Mouse (Mus musculus) CH12.LX (cell line): ENCODE results near the gene Dnaaf1. TPM values are rescaled to one million over a fixed set of nuclear protein-coding genes. Genes with fewer than 3 reads are reported as not detected.

Source experiments
- DNase-seq: peaks from one replicate; pipeline ENCODE4 v3.0.0-alpha.2; 2013; ENCODE audit errors: extremely low read depth
- H3K27ac ChIP-seq: 2 replicates; pipeline ENCODE4 v1.5.1; 2012; ENCODE audit warnings: low read depth, mild to moderate bottlenecking, control low read depth, moderate library complexity; ENCODE audit not compliant: insufficient read depth
- H3K27me3 ChIP-seq: replicated peaks from 2 replicates; pipeline ENCODE3; 2012; ENCODE audit warnings: inconsistent platforms
- H3K36me3 ChIP-seq, 2 experiments: replicated peaks in 1 of 2; 2 replicates each; pipeline versions ENCODE3 to v1.6.1; 2012; ENCODE audit warnings: inconsistent platforms in 1 of 2, low read length in 1 of 2, mild to moderate bottlenecking in 1 of 2, mixed read lengths in 1 of 2, moderate library complexity in 1 of 2; ENCODE audit not compliant: control insufficient read depth in 1 of 2, insufficient read depth in 1 of 2
- H3K4me1 ChIP-seq, 2 experiments: 2 replicates each; pipeline ENCODE4 v1.6.1; 2012; ENCODE audit warnings: inconsistent platforms in 1 of 2, moderate library complexity in 1 of 2; ENCODE audit not compliant: insufficient read depth in 2 of 2, control insufficient read depth in 1 of 2
- H3K4me2 ChIP-seq: 2 replicates; pipeline ENCODE4 v1.6.1; 2012; ENCODE audit warnings: low read depth, mild to moderate bottlenecking, control low read depth; ENCODE audit not compliant: poor library complexity, insufficient read depth, severe bottlenecking
- H3K4me3 ChIP-seq, 3 experiments: fragments of 150-350 bp in 1 of 3; sonication (generic) in 1 of 3; replicated peaks in 1 of 3; 2 replicates each; pipeline versions ENCODE3 to v1.5.1; 2011 to 2012; ENCODE audit warnings: low read depth in 2 of 3, low read length in 2 of 3, mild to moderate bottlenecking in 2 of 3, moderate library complexity in 2 of 3, control low read depth in 1 of 3, improper control_type of control experiment in 1 of 3, inconsistent platforms in 1 of 3, mixed read lengths in 1 of 3; ENCODE audit not compliant: poor library complexity in 1 of 3
- H3K79me2 ChIP-seq: replicated peaks from 2 replicates; pipeline ENCODE4 v1.6.1; 2012; ENCODE audit warnings: mild to moderate bottlenecking, moderate library complexity; ENCODE audit not compliant: control insufficient read depth, poor library complexity, insufficient read depth, severe bottlenecking; ENCODE audit errors: extremely low read depth
- H3K9ac ChIP-seq: 2 replicates; pipeline ENCODE4 v1.6.1; 2012; ENCODE audit warnings: low read depth, mild to moderate bottlenecking, control low read depth, moderate library complexity; ENCODE audit not compliant: insufficient read depth
- H3K9me3 ChIP-seq: replicated peaks from 2 replicates; pipeline ENCODE3; 2012; ENCODE audit warnings: low read length, inconsistent platforms, mixed read lengths
- BHLHE40 ChIP-seq: IDR thresholded peaks from 2 replicates; pipeline ENCODE4 v1.6.1; 2011; ENCODE audit warnings: mild to moderate bottlenecking, low read depth, low read length, improper control_type of control experiment
- CHD1 ChIP-seq: IDR thresholded peaks from 2 replicates; pipeline ENCODE4 v1.6.1; 2012; ENCODE audit warnings: low read depth, low read length, improper control_type of control experiment, inconsistent platforms
- CHD2 ChIP-seq: IDR thresholded peaks from 2 replicates; pipeline ENCODE4 v1.6.1; 2011; ENCODE audit warnings: low read length, improper control_type of control experiment
- CTCF ChIP-seq, 2 experiments: IDR thresholded peaks in 1 of 2; conservative IDR thresholded peaks in 1 of 2; 2 replicates each; pipeline ENCODE4 v1.5.1; 2011 to 2012; ENCODE audit warnings: low read depth in 2 of 2, low read length in 2 of 2, improper control_type of control experiment in 1 of 2, inconsistent platforms in 1 of 2, mild to moderate bottlenecking in 1 of 2, moderate library complexity in 1 of 2
- E2F4 ChIP-seq: IDR thresholded peaks from 2 replicates; pipeline ENCODE4 v1.6.1; 2011; ENCODE audit warnings: low read depth, low read length, improper control_type of control experiment; ENCODE audit not compliant: insufficient replicate concordance
- ELF1 ChIP-seq: IDR thresholded peaks from 2 replicates; pipeline ENCODE4 v1.6.1; 2014; ENCODE audit warnings: low read depth, mild to moderate bottlenecking, inconsistent platforms, low read length, improper control_type of control experiment
- EP300 ChIP-seq: IDR thresholded peaks from 2 replicates; pipeline ENCODE4 v1.6.1; 2011; ENCODE audit warnings: low read length, improper control_type of control experiment
- ETS1 ChIP-seq: conservative IDR thresholded peaks from 2 replicates; pipeline ENCODE4 v1.6.1; 2012; ENCODE audit warnings: low read depth, mild to moderate bottlenecking, inconsistent platforms, low read length, improper control_type of control experiment, moderate library complexity
- GABPA ChIP-seq: IDR thresholded peaks from 2 replicates; pipeline ENCODE4 v1.6.1; 2012; ENCODE audit warnings: low read depth, low read length, improper control_type of control experiment, inconsistent platforms; ENCODE audit not compliant: insufficient replicate concordance
- HCFC1 ChIP-seq: IDR thresholded peaks from 2 replicates; pipeline ENCODE4 v1.6.1; 2012; ENCODE audit warnings: low read depth, mild to moderate bottlenecking, inconsistent platforms, low read length, improper control_type of control experiment
- IRF4 ChIP-seq: IDR thresholded peaks from 2 replicates; pipeline ENCODE4 v1.6.1; 2014; ENCODE audit warnings: low read depth, mild to moderate bottlenecking, inconsistent platforms, low read length, improper control_type of control experiment
- JUND ChIP-seq: conservative IDR thresholded peaks from 2 replicates; pipeline ENCODE4 v1.6.1; 2011; ENCODE audit warnings: low read depth, low read length, improper control_type of control experiment
- KAT2A ChIP-seq: IDR thresholded peaks from 2 replicates; pipeline ENCODE4 v1.6.1; 2012; ENCODE audit warnings: low read length, improper control_type of control experiment, inconsistent platforms; ENCODE audit not compliant: insufficient replicate concordance
- MAFK ChIP-seq: IDR thresholded peaks from 2 replicates; pipeline ENCODE4 v1.6.1; 2011; ENCODE audit warnings: low read length, improper control_type of control experiment; ENCODE audit not compliant: insufficient replicate concordance
- MEF2A ChIP-seq: IDR thresholded peaks from 2 replicates; pipeline ENCODE4 v1.6.1; 2014; ENCODE audit warnings: low read depth, mild to moderate bottlenecking, inconsistent platforms, low read length, improper control_type of control experiment, borderline replicate concordance
- MXI1 ChIP-seq: IDR thresholded peaks from 2 replicates; pipeline ENCODE4 v1.6.1; 2011; ENCODE audit warnings: mild to moderate bottlenecking, low read depth, low read length, improper control_type of control experiment
- MYC ChIP-seq: IDR thresholded peaks from 2 replicates; pipeline ENCODE4 v1.6.1; 2011; ENCODE audit warnings: low read depth, mild to moderate bottlenecking, improper control_type of control experiment, low read length
- NELFE ChIP-seq: IDR thresholded peaks from 2 replicates; pipeline ENCODE4 v1.6.1; 2011; ENCODE audit warnings: low read depth, low read length, improper control_type of control experiment
- NRF1 ChIP-seq: IDR thresholded peaks from 2 replicates; pipeline ENCODE4 v1.6.1; 2014; ENCODE audit warnings: low read depth, mild to moderate bottlenecking, inconsistent platforms, low read length, improper control_type of control experiment, moderate library complexity
- PAX5 ChIP-seq: IDR thresholded peaks from 2 replicates; pipeline ENCODE4 v1.6.1; 2012; ENCODE audit warnings: low read length, inconsistent platforms, mixed read lengths
- POLR2A ChIP-seq: IDR thresholded peaks from 2 replicates; pipeline ENCODE4 v1.6.1; 2011; ENCODE audit warnings: low read depth, mild to moderate bottlenecking, improper control_type of control experiment, low read length
- POLR2AphosphoS2 ChIP-seq: IDR thresholded peaks from 2 replicates; pipeline ENCODE4 v1.6.1; 2011; ENCODE audit warnings: low read depth, low read length, improper control_type of control experiment
- RAD21 ChIP-seq: IDR thresholded peaks from 2 replicates; pipeline ENCODE4 v1.6.1; 2011; ENCODE audit warnings: low read depth, mild to moderate bottlenecking, low read length, improper control_type of control experiment, moderate library complexity
- RCOR1 ChIP-seq: conservative IDR thresholded peaks from 2 replicates; pipeline ENCODE4 v1.6.1; 2012; ENCODE audit warnings: low read depth, mild to moderate bottlenecking, inconsistent platforms, low read length, improper control_type of control experiment
- SIN3A ChIP-seq: IDR thresholded peaks from 2 replicates; pipeline ENCODE4 v1.6.1; 2012; ENCODE audit warnings: low read length, improper control_type of control experiment, inconsistent platforms
- TCF12 ChIP-seq: IDR thresholded peaks from 2 replicates; pipeline ENCODE4 v1.6.1; 2014; ENCODE audit warnings: low read depth, mild to moderate bottlenecking, inconsistent platforms, low read length, improper control_type of control experiment
- UBTF ChIP-seq: IDR thresholded peaks from 2 replicates; pipeline ENCODE4 v1.6.1; 2012; ENCODE audit warnings: low read depth, mild to moderate bottlenecking, inconsistent platforms, low read length, improper control_type of control experiment, moderate library complexity
- USF2 ChIP-seq: conservative IDR thresholded peaks from 2 replicates; pipeline ENCODE4 v1.6.1; 2011; ENCODE audit warnings: low read depth, low read length, improper control_type of control experiment
- ZC3H11A ChIP-seq: IDR thresholded peaks from 2 replicates; pipeline ENCODE4 v1.6.1; 2012; ENCODE audit warnings: low read depth, mild to moderate bottlenecking, inconsistent platforms, low read length, improper control_type of control experiment
- ZKSCAN1 ChIP-seq: IDR thresholded peaks from 2 replicates; pipeline ENCODE4 v1.6.1; 2012; ENCODE audit warnings: low read depth, inconsistent platforms, low read length, improper control_type of control experiment, borderline replicate concordance
- ZMIZ1 ChIP-seq: IDR thresholded peaks from 2 replicates; pipeline ENCODE4 v1.6.1; 2012; ENCODE audit warnings: low read depth, mild to moderate bottlenecking, inconsistent platforms, low read length, improper control_type of control experiment
- dilution Hi-C: fragments of 300-500 bp; cut with MboI; formaldehyde crosslinking; loops from 2 replicates; pipeline ENCODE4 v1.14.3; 2020; ENCODE audit warnings: low sequenced_read_pairs; ENCODE audit not compliant: extremely low pct_unique_long_range_greater_than_20kb, extremely low pct_ligation_motif_present
- in situ Hi-C: fragments of 300-500 bp; cut with MboI; formaldehyde crosslinking; loops from 3 replicates; pipeline ENCODE4 v1.14.3; 2019; ENCODE audit warnings: low sequenced_read_pairs, low pct_ligation_motif_present, low pct_unique_long_range_greater_than_20kb, mixed read lengths
- polyA plus RNA-seq: library from polyadenylated mRNA; unstranded; fragments of >175 nt; gene quantifications from 2 replicates; pipeline ENCODE4 v1.2.1, GENCODE M21; 2012; ENCODE audit warnings: low read depth; ENCODE audit not compliant: insufficient read length
- total RNA-seq, 2 experiments: library from RNA; depleted of rRNA; stranded (reverse); fragments of 300-350 nt in 1 of 2; fragments of >200 nt in 1 of 2; gene quantifications; 2 replicates each; pipeline ENCODE4 v1.2.3; 2012 to 2014

Dnaaf1 gene
- total and polyA plus RNA-seq, 3 experiments = 0.25 TPM; not detected in 2

DNA sequence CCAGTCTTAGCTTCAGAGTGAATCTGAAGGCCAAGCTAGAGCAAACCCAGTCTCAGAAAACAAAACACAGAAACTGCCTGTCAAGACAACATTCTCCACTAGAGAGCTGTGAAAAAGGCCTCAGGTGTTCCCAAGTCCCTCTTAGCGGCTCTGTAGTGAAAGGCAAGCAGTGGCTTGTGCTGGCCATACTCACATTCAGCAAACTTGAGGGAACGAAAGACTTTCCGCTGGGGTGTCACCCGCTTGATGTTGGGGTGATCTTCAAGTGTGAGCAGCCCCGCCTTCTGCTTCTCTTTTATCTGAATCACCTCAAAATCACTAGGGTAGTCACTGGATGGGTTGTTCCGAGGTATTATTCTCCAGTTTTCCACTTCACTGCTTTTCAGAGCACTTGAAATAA is 29.2 kb upstream of the Dnaaf1 start:
- Histone ChIP-seq H3K9ac (no peak overlapping the region), H3K9me3 (no peaks in the 10 kb centered on the region), H3K27me3 (no peaks in the 10 kb centered on the region), H3K79me2 (peaks cover 41% of the 10 kb centered on the region), H3K27ac (no peak overlapping the region), H3K36me3 (peaks cover 48 to 94% of the 10 kb centered on the region in 2 experiments), H3K4me1 (peaks cover 21 to 35% of the 10 kb centered on the region in 2 experiments), H3K4me2 (no peak overlapping the region), H3K4me3 (no peak overlapping the region)
- no peak for DNase-seq
- dilution Hi-C loops = no loop called here
- TF ChIP-seq HCFC1 (no peak), PAX5 (no peak), RAD21 (no peak), JUND (no peak), RCOR1 (no peak), NELFE (no peak), USF2 (no peak), ELF1 (no peak), ZMIZ1 (no peak), UBTF (no peak)
- in situ Hi-C loops = no loop called here

- H3K4me3 ChIP-seq = no peak overlapping the region
- peaks cover 35 to 90% of the 10 kb centered on the region in 2 experiments for H3K36me3 ChIP-seq
- dilution Hi-C loops (no loop called here), in situ Hi-C loops (no loop called here)
- H3K9ac ChIP-seq = no peak overlapping the region
- no peak for DNase-seq
- H3K4me1 ChIP-seq = peaks cover 21 to 41% of the 10 kb centered on the region in 2 experiments
- peak overlapping the region; percentile 33; the same call in 1 of the 2 replicates for H3K4me2 ChIP-seq
- peaks cover 54% of the 10 kb centered on the region for H3K79me2 ChIP-seq
- H3K9me3 ChIP-seq = no peaks in the 10 kb centered on the region
- H3K27ac ChIP-seq = peak overlapping the region; percentile 44
- no peaks in the 10 kb centered on the region for H3K27me3 ChIP-seq
- TF ChIP-seq TCF12 (peak; percentile 62; the same call in 1 of the 2 replicates), MXI1 (no peak), RAD21 (no peak), USF2 (no peak), MAFK (no peak), ETS1 (0 out of 2 replicates have a peak, but pooled peaks have one; percentile 16), MYC (no peak), GABPA (no peak), CHD2 (no peak), EP300 (peak; percentile 47; the same call in 1 of the 2 replicates), NRF1 (no peak), MEF2A (no peak), BHLHE40 (peak; percentile 76), CTCF (conservative IDR thresholded peaks at IDR 0.05 in 1 of 2, IDR thresholded peaks at IDR 0.05 in 1 of 2; ENCODE audit: low read depth in 2 of 2, low read length in 2 of 2) (no peak), NELFE (no peak), ZKSCAN1 (no peak), ZMIZ1 (no peak), RCOR1 (no peak), CHD1 (no peak), POLR2A (no peak), KAT2A (no peak), ELF1 (no peak), SIN3A (peak; percentile 23; the same call in 1 of the 2 replicates), E2F4 (no peak), ZC3H11A (no peak), PAX5 (no peak), IRF4 (peak; percentile 59), UBTF (no peak), POLR2AphosphoS2 (no peak)
These were observed 27.9 kb upstream of the Dnaaf1 start for GRCm38 (mm10) chr8:119547019-119547691.
